Mouse (Mus musculus) bone marrow, adult 2 months (tissue): ENCODE measurements at regions not wholly inside any gene's neighbourhood (a gene's known extent, or its start where the extent isn't known, plus 50 kb on each side); places are given as distances from the start of the nearest gene placed in this dataset.

Source experiments
- CTCF ChIP-seq: fragments of 200-500 bp; IDR thresholded peaks from 2 replicates; pipeline ENCODE4 v1.5.1; 2011; ENCODE audit warnings: low read length, control low read depth; ENCODE audit not compliant: control insufficient read depth, insufficient read depth
- POLR2A ChIP-seq: fragments of 200-500 bp; IDR thresholded peaks from 2 replicates; pipeline ENCODE4 v1.6.1; 2011; ENCODE audit warnings: low read depth, mild to moderate bottlenecking, control low read depth, low read length, borderline replicate concordance; ENCODE audit not compliant: control insufficient read depth

GRCm38 (mm10) chr14:67492086-67492485 lies 1483.1 kb upstream of the Gulo start:
- TF ChIP-seq POLR2A (no peak), CTCF (no peak)
